Mouse (Mus musculus): Measurements from ENCODE around the gene Olfr412.

The Olfr412 gene

GRCm38 (mm10) chr11:74414112-74414511 lies 52.2 kb downstream of the Olfr412 start:
- DNase-seq: no peak

DNA sequence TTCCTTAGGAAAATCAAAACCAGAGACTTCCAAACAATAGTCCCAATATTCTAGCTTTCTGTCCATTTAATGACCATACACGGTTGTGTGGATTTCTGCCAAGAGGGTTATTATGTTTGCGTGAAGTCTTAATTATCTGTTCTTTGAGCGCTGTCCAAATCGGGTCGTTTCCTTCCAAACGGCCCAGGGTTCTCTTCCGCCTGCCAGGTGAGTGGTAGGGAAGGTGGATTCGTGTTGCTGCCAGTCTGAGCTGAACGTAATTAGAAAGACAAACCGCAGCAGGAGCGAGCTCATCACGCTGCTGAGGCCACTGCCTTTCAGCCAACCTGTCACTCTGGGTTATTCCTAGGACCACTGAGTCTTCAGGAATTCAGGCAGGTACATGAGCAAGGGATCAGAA lies 53.9 kb downstream of the Olfr412 start:
- no peak for DNase-seq
